Mouse (Mus musculus) forebrain, embryonic 13.5 days (tissue): ENCODE measurements around the gene Rai14. TPM values are rescaled to one million over a fixed set of nuclear protein-coding genes. Genes with fewer than 3 reads are reported as not detected.

ENCODE experiments used
- ATAC-seq: fragments of 200-750 bp; cut with Nextera tagmentation; 2 replicates; pipeline ENCODE4 v1.8.0; 2017
- H3K27ac ChIP-seq: fragments of 300-500 bp; sonication (generic); 2 replicates; pipeline ENCODE4 v1.5.1; 2015; ENCODE audit warnings: inconsistent platforms, mild to moderate bottlenecking, moderate library complexity
- H3K27me3 ChIP-seq: fragments of 300-500 bp; sonication (generic); 2 replicates; pipeline ENCODE4 v1.6.1; 2015; ENCODE audit warnings: mild to moderate bottlenecking, inconsistent platforms
- H3K36me3 ChIP-seq: fragments of 300-500 bp; sonication (generic); 2 replicates; pipeline ENCODE4 v1.6.1; 2015; ENCODE audit warnings: mild to moderate bottlenecking, inconsistent platforms; ENCODE audit not compliant: poor library complexity, severe bottlenecking
- H3K4me1 ChIP-seq: fragments of 300-500 bp; sonication (generic); 2 replicates; pipeline ENCODE4 v1.6.1; 2015; ENCODE audit warnings: inconsistent platforms
- H3K4me2 ChIP-seq: fragments of 300-500 bp; sonication (generic); 2 replicates; pipeline ENCODE4 v1.6.1; 2015; ENCODE audit warnings: inconsistent platforms, mild to moderate bottlenecking, moderate library complexity
- H3K4me3 ChIP-seq: fragments of 300-500 bp; sonication (generic); 2 replicates; pipeline ENCODE4 v1.5.1; 2015; ENCODE audit warnings: mild to moderate bottlenecking, inconsistent platforms
- H3K9ac ChIP-seq: fragments of 300-500 bp; sonication (generic); 2 replicates; pipeline ENCODE4 v1.6.1; 2015; ENCODE audit warnings: mild to moderate bottlenecking, inconsistent platforms
- H3K9me3 ChIP-seq: fragments of 300-500 bp; sonication (generic); replicated peaks from 2 replicates; pipeline ENCODE4 v1.6.1; 2016; ENCODE audit warnings: inconsistent platforms
- WGBS: fragments of 180-500 bp; shearing (Covaris S2); methylation state at CpG from one replicate; pipeline ENCODE4 v1.1.7; 2015; 5-methylcytosine and 5-hydroxymethylcytosine counted together
- polyA plus RNA-seq: library from polyadenylated mRNA; unstranded; fragments of >200 nt; fragmentation: Nextera tagmentation; extraction: Ambion mirVana; gene quantifications from 2 replicates; pipeline ENCODE4 v1.2.1, GENCODE M21; 2015

Rai14 gene
- polyA plus RNA-seq, 1 experiment from 2014 or later = 43.7 TPM

GRCm38 (mm10) chr15:10739279-10739678, 24.9 kb upstream of the Rai14 start:
- WGBS = 79% methylated on average over 1 of the region's 1 CpGs

DNA sequence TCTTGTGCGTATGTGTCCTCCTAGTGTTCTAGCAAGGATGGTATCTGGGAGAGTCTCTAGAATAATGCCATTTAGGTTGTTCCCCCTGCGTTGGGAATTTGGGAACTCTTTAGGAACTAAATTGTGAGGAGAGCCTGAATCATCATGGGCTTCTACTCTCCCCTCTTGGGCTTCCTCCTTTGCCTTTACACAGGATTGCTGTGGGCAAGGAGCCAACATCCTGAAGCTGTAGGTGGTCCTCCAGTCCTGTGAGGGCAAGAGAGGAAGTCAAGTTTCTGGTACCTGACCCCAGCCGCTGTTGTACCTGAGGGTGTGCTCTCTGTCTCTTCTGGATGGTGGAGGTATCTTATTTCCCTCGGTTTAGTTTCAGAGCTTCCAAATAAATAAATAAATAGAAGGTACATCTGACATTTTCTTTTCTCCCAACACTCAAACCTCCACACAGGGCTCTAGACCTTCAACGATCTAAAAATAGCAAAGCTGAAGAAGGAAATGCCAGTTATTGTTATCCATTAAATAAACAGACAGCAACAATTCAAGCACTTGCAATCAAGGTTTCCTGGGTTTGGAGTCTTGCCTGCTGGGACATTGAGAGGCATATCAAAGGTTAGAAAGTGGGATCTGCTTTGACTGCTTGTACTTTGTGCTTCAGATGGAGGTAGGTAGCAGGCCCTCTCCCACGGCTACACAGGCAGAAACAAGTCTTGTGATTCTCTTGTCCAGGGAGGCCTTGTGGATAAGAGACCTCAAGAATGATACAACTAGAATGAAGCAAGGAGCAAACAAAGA, 24.1 kb upstream of the Rai14 start:
- no peaks in the 10 kb centered on the region for H3K4me1 ChIP-seq
- WGBS = 79% methylated on average over 6 of the region's 6 CpGs
- H3K4me2 ChIP-seq = no peak overlapping the region
- ATAC-seq = no peak
- H3K36me3 ChIP-seq = no peaks in the 10 kb centered on the region
- no peaks in the 10 kb centered on the region for H3K9me3 ChIP-seq
- H3K27ac ChIP-seq = no peak overlapping the region
- no peaks in the 10 kb centered on the region for H3K27me3 ChIP-seq
- H3K4me3 ChIP-seq = no peak overlapping the region
- H3K9ac ChIP-seq = no peak overlapping the region

More at GRCm38 (mm10) chr15:10739279-10739678, 24.9 kb upstream of the Rai14 start:
- Histone ChIP-seq H3K36me3 (no peaks in the 10 kb centered on the region), H3K9me3 (no peaks in the 10 kb centered on the region), H3K9ac (no peak overlapping the region), H3K4me1 (no peaks in the 10 kb centered on the region), H3K4me3 (no peak overlapping the region), H3K27me3 (no peaks in the 10 kb centered on the region), H3K4me2 (no peak overlapping the region), H3K27ac (no peak overlapping the region)
- ATAC-seq = no peak

GRCm38 (mm10) chr15:10735948-10736347, 21.5 kb upstream of the Rai14 start:
- H3K4me2 ChIP-seq = no peak overlapping the region
- no peaks in the 10 kb centered on the region for H3K4me1 ChIP-seq
- H3K27ac ChIP-seq = no peak overlapping the region
- WGBS = 88% methylated on average over 4 of the region's 4 CpGs
- no peak overlapping the region for H3K4me3 ChIP-seq
- ATAC-seq = no peak
- H3K27me3 ChIP-seq = no peaks in the 10 kb centered on the region
- H3K9ac ChIP-seq = no peak overlapping the region
- no peaks in the 10 kb centered on the region for H3K36me3 ChIP-seq
- H3K9me3 ChIP-seq = no peaks in the 10 kb centered on the region

GRCm38 (mm10) chr15:10735216-10735615, 20.8 kb upstream of the Rai14 start:
- Histone ChIP-seq H3K9ac (no peak overlapping the region), H3K4me2 (no peak overlapping the region), H3K9me3 (no peaks in the 10 kb centered on the region), H3K4me1 (no peaks in the 10 kb centered on the region), H3K27ac (no peak overlapping the region), H3K4me3 (no peak overlapping the region), H3K27me3 (no peaks in the 10 kb centered on the region), H3K36me3 (no peaks in the 10 kb centered on the region)
- no peak for ATAC-seq
- WGBS = 92% methylated on average over 8 of the region's 8 CpGs

DNA sequence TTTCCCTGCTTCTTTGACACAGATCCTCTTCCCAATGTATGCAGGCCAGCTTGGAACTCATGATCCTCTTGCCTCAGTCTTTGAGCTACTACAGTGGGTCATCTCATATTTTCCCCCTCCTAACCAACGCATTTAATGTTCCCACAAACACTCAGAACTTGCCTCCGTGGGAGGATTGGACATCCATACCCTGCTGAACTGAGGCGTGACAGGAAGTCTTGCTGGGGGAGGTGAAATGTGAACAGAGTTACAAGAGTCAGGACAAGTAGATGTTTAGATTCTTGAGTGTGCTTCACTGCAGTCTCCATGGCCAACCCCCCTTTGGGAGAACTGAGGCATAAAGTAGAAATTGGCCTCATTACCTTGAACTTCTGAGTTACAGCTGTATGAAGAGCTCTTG, 17.0 kb upstream of the Rai14 start:
- WGBS = 94% methylated on average over 3 of the region's 3 CpGs
- Histone ChIP-seq H3K4me1 (no peaks in the 10 kb centered on the region), H3K27ac (no peak overlapping the region), H3K4me2 (no peak overlapping the region), H3K36me3 (no peaks in the 10 kb centered on the region), H3K9me3 (no peaks in the 10 kb centered on the region), H3K4me3 (no peak overlapping the region), H3K27me3 (no peaks in the 10 kb centered on the region), H3K9ac (no peak overlapping the region)
- no peak for ATAC-seq

DNA sequence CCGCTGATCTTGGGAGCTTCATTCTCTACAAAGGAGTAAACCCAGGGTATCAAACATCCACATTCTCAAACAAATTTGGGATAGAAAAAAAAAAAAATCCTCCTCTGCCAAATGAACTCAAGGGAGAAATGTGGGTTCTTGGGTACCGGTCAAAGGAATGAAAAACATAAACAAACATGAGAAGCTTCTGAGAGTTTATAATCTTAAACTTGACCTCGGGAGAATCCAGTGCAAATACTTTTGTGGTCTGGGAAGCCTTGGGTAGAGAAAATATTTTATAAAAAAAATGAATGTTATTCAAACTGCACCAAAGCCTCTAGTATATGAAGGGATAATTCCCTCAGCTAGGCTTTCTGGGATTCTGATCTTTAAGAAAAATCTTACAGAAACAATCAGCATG, 11.8 kb upstream of the Rai14 start:
- H3K9ac ChIP-seq = no peak overlapping the region
- no peak overlapping the region for H3K4me2 ChIP-seq
- 0 out of 2 replicates have a peak, but pooled peaks cover 4% of the 10 kb centered on the region for H3K4me1 ChIP-seq
- ATAC-seq = no peak
- WGBS = 91% methylated on average over 3 of the region's 3 CpGs
- H3K9me3 ChIP-seq = no peaks in the 10 kb centered on the region
- H3K36me3 ChIP-seq = no peaks in the 10 kb centered on the region
- no peaks in the 10 kb centered on the region for H3K27me3 ChIP-seq
- H3K27ac ChIP-seq = no peak overlapping the region
- H3K4me3 ChIP-seq = no peak overlapping the region

GRCm38 (mm10) chr15:10724857-10725256, 10.4 kb upstream of the Rai14 start:
- Histone ChIP-seq H3K27ac (no peak overlapping the region), H3K9ac (no peak overlapping the region), H3K4me2 (no peak overlapping the region), H3K4me3 (no peak overlapping the region), H3K27me3 (no peaks in the 10 kb centered on the region), H3K9me3 (no peaks in the 10 kb centered on the region), H3K4me1 (0 out of 2 replicates have a peak, but pooled peaks cover 4% of the 10 kb centered on the region), H3K36me3 (no peaks in the 10 kb centered on the region)
- WGBS = 67% methylated on average over 3 of the region's 3 CpGs
- no peak for ATAC-seq

DNA sequence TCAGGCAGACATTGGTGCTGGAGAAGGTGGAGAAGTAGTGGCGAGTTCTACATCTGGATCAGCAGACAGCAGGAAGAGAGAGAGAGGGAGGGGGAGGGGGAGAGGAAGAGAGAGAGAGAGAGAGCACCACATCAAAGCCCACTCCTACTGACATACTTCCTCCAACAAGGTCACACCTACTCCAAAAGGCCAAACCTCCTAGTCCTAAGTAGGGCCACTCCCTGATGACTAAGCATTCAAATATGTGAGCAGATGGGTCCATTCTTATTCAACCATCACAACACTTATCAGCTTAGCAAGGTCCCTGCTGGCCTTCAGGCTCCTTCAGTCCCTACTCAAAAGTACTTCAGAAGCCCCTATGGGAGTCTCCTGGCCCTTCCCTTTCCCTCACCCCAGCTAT, 9.1 kb upstream of the Rai14 start:
- WGBS = 53% methylated on average over 1 of the region's 1 CpGs
- Histone ChIP-seq H3K27me3 (no peaks in the 10 kb centered on the region), H3K36me3 (no peaks in the 10 kb centered on the region), H3K27ac (no peak overlapping the region), H3K4me1 (0 out of 2 replicates have a peak, but pooled peaks cover 4% of the 10 kb centered on the region), H3K4me2 (no peak overlapping the region), H3K9ac (no peak overlapping the region), H3K9me3 (no peaks in the 10 kb centered on the region), H3K4me3 (no peak overlapping the region)
- ATAC-seq = no peak

DNA sequence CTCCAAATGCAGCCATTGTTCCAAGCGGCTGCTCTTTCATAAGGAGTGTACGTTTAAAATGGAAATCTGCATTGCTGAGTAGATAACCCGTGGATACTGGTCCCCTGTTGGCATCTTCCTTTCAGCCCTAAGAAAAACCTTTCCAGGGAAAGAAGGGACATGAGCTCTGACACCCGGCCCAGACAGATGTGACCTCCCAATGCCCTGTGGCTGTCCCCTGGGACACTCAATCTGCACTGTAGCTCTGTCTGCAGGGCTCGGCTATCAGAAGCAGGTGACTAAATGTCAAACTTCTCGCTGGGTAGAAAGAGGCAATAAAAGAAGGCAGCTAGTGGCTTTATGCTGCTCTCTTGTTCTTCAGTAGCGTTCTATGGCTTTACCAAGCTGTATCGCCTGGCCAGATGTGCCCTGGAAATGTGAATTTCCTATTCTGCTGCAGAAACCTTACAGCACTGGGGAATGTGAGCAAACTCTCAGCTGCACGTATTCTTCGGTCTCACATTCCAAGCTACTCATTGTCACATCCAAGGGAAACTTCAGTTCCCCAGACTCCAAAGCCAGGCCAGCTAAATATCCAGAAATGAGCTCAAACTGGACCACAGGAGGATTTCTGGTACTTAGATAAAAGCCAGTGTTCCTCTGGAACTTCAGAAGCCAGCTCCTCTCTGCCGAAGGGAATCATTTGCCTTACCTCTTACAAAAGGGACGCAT, 8.4 kb upstream of the Rai14 start:
- Histone ChIP-seq H3K4me2 (no peak overlapping the region), H3K4me1 (0 out of 2 replicates have a peak, but pooled peaks cover 4% of the 10 kb centered on the region), H3K4me3 (no peak overlapping the region), H3K27ac (no peak overlapping the region), H3K36me3 (no peaks in the 10 kb centered on the region), H3K27me3 (no peaks in the 10 kb centered on the region), H3K9me3 (no peaks in the 10 kb centered on the region), H3K9ac (no peak overlapping the region)
- 53% methylated on average over 12 of the region's 12 CpGs for WGBS
- 0 out of 2 replicates have a peak, but pooled peaks have one; percentile 13 for ATAC-seq

- no peaks in the 10 kb centered on the region for H3K36me3 ChIP-seq
- no peak overlapping the region for H3K4me2 ChIP-seq
- no peak overlapping the region for H3K4me3 ChIP-seq
- no peak for ATAC-seq
- H3K9ac ChIP-seq = no peak overlapping the region
- 94% methylated on average over 11 of the region's 11 CpGs for WGBS
- no peak overlapping the region for H3K27ac ChIP-seq
- 0 out of 2 replicates have a peak, but pooled peaks cover 4% of the 10 kb centered on the region for H3K4me1 ChIP-seq
- no peaks in the 10 kb centered on the region for H3K9me3 ChIP-seq
- 0 out of 2 replicates have a peak, but pooled peaks cover 4% of the 10 kb centered on the region for H3K27me3 ChIP-seq
These were observed 6.9 kb upstream of the Rai14 start for GRCm38 (mm10) chr15:10721259-10721781.

DNA sequence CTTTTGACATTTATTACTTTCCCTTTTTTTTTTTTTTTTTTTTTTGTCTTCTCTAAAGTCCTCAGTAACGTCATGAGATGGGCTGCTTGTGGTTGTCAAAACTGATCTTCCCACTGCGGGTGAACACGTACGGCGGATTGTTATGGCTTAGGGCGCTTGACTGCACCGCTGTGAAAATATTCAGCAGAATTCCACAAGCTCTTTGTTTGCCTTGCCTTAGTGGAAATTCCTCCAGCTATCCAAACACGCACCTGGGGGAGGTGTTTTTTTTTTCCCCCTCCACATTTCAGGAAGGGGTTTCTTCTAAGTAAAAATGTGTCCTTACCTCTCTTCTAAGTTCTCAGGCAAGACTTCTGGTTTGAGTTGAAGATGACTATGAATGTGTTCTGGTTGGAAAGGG, 6.2 kb upstream of the Rai14 start:
- Histone ChIP-seq H3K4me2 (no peak overlapping the region), H3K36me3 (no peaks in the 10 kb centered on the region), H3K27me3 (0 out of 2 replicates have a peak, but pooled peaks cover 4% of the 10 kb centered on the region), H3K9ac (no peak overlapping the region), H3K27ac (no peak overlapping the region), H3K9me3 (no peaks in the 10 kb centered on the region), H3K4me3 (no peak overlapping the region), H3K4me1 (0 out of 2 replicates have a peak, but pooled peaks cover 4% of the 10 kb centered on the region)
- 85% methylated on average over 8 of the region's 8 CpGs for WGBS
- no peak for ATAC-seq

DNA sequence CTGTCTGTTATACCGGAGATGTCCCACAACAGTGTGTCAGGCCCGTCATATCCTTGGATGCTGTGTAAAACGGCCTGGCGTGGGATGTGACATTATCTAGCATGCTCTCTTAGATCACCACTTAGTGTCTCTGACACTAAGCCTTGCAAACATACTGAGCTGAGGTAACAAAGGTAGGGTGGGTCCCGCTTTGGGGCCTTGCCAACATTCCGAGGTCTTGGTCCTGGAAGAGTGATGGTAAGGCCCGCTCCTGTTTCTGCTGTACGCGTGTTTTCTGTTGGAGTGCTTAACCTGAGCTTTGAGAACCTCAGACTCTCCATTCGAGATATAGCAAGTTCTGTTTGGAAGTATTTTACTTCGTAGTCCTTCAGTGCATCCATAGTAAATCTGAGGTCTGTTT, 5.8 kb upstream of the Rai14 start:
- Histone ChIP-seq H3K27ac (no peak overlapping the region), H3K4me3 (no peak overlapping the region), H3K36me3 (no peaks in the 10 kb centered on the region), H3K4me1 (peaks cover 7% of the 10 kb centered on the region), H3K4me2 (no peak overlapping the region), H3K27me3 (peaks cover 6% of the 10 kb centered on the region; the same call in 1 of the 2 replicates), H3K9me3 (no peaks in the 10 kb centered on the region), H3K9ac (no peak overlapping the region)
- WGBS = 92% methylated on average over 11 of the region's 11 CpGs
- ATAC-seq = no peak
